Mouse (Mus musculus): ENCODE measurements around the gene Rasgrp3. TPM values are rescaled to one million over a fixed set of nuclear protein-coding genes. Genes with fewer than 3 reads are reported as not detected.
A peak's percentile ranks its signal among the peaks of the same experiment; 100 is the strongest.

The Rasgrp3 gene
- polyA plus RNA-seq, 1 experiment from 2014 or later: 32.1 TPM

- Histone ChIP-seq H3K36me3 (ENCODE audit: insufficient read depth, low read length) (no peaks in the 10 kb centered on the region), H3K9me3 (ENCODE audit: low read length) (no peaks in the 10 kb centered on the region), H3K4me2 (replicated peaks; ENCODE audit: low read depth, low read length) (no peak overlapping the region), H3K9ac (replicated peaks; ENCODE audit: low read depth) (no peak overlapping the region), H3K27ac (ENCODE audit: low read length) (no peak overlapping the region), H3K27me3 (replicated peaks; ENCODE audit: insufficient read depth, low read length) (no peaks in the 10 kb centered on the region), H3K4me3 (ENCODE audit: low read depth, low read length) (no peak overlapping the region), H3K4me1 (ENCODE audit: insufficient read depth, low read depth, low read length) (peaks cover 11% of the 10 kb centered on the region; the same call in 1 of the 2 replicates)
- 42% methylated on average over 2 of the region's 2 CpGs for WGBS
- DNase-seq (ENCODE audit: low spot score) (peak; percentile 64), ATAC-seq (peak; percentile 51)
- peak; percentile 69 for TF ChIP-seq EP300 (IDR thresholded peaks at IDR 0.05)
- no peak for TF ChIP-seq CTCF (IDR thresholded peaks at IDR 0.05)
Measured at GRCm38 (mm10) chr17:75463645-75464044, 27.9 kb downstream of the Rasgrp3 start.

GRCm38 (mm10) chr17:75464331-75464982 is 28.8 kb downstream of the Rasgrp3 start:
- WGBS: 13% methylated on average over 9 of the region's 9 CpGs
- no peaks in the 10 kb centered on the region for H3K36me3 ChIP-seq (ENCODE audit: insufficient read depth, low read length)
- H3K4me2 ChIP-seq (replicated peaks; ENCODE audit: low read depth, low read length): peak overlapping the region; percentile 49
- H3K27me3 ChIP-seq (replicated peaks; ENCODE audit: insufficient read depth, low read length): no peaks in the 10 kb centered on the region
- ATAC-seq (no peak), DNase-seq (ENCODE audit: low spot score) (no peak)
- H3K4me3 ChIP-seq (ENCODE audit: low read depth, low read length): no peak overlapping the region
- H3K9me3 ChIP-seq (ENCODE audit: low read length): no peaks in the 10 kb centered on the region
- H3K27ac ChIP-seq (ENCODE audit: low read length): peak overlapping the region; percentile 15; the same call in 1 of the 2 replicates
- H3K4me1 ChIP-seq (ENCODE audit: insufficient read depth, low read depth, low read length): peaks cover 11% of the 10 kb centered on the region; the same call in 1 of the 2 replicates
- TF ChIP-seq EP300 (IDR thresholded peaks at IDR 0.05) (no peak), CTCF (IDR thresholded peaks at IDR 0.05) (no peak)
- H3K9ac ChIP-seq (replicated peaks; ENCODE audit: low read depth): no peak overlapping the region

- Histone ChIP-seq H3K27ac (ENCODE audit: low read length) (peak overlapping the region; percentile 15), H3K4me2 (replicated peaks; ENCODE audit: low read depth, low read length) (peak overlapping the region; percentile 49), H3K36me3 (ENCODE audit: insufficient read depth, low read length) (no peaks in the 10 kb centered on the region), H3K27me3 (replicated peaks; ENCODE audit: insufficient read depth, low read length) (no peaks in the 10 kb centered on the region), H3K9ac (replicated peaks; ENCODE audit: low read depth) (no peak overlapping the region), H3K9me3 (ENCODE audit: low read length) (no peaks in the 10 kb centered on the region), H3K4me3 (ENCODE audit: low read depth, low read length) (peak overlapping the region; percentile 12; the same call in 1 of the 2 replicates), H3K4me1 (ENCODE audit: insufficient read depth, low read depth, low read length) (peaks cover 11% of the 10 kb centered on the region; the same call in 1 of the 2 replicates)
- WGBS: 2% methylated on average over 15 of the region's 15 CpGs
- ATAC-seq (peak; percentile 90), DNase-seq (ENCODE audit: low spot score) (peak; percentile 82)
- TF ChIP-seq EP300 (IDR thresholded peaks at IDR 0.05) (peak; percentile 55; the same call in 1 of the 2 replicates), CTCF (IDR thresholded peaks at IDR 0.05) (no peak)
Measured at GRCm38 (mm10) chr17:75464983-75465634, 29.4 kb downstream of the Rasgrp3 start.

- no peak for TF ChIP-seq EP300 (IDR thresholded peaks at IDR 0.05)
- TF ChIP-seq CTCF (IDR thresholded peaks at IDR 0.05): no peak
Measured at GRCm38 (mm10) chr17:75465635-75465997, 29.9 kb downstream of the Rasgrp3 start.

GRCm38 (mm10) chr17:75466948-75467347 is 31.3 kb downstream of the Rasgrp3 start:
- Histone ChIP-seq H3K4me1 (ENCODE audit: insufficient read depth, low read depth, low read length) (peaks cover 13% of the 10 kb centered on the region; the same call in 1 of the 2 replicates), H3K4me2 (replicated peaks; ENCODE audit: low read depth, low read length) (no peak overlapping the region), H3K9ac (replicated peaks; ENCODE audit: low read depth) (no peak overlapping the region), H3K9me3 (ENCODE audit: low read length) (no peaks in the 10 kb centered on the region), H3K36me3 (ENCODE audit: insufficient read depth, low read length) (no peaks in the 10 kb centered on the region), H3K4me3 (ENCODE audit: low read depth, low read length) (no peak overlapping the region), H3K27ac (ENCODE audit: low read length) (no peak overlapping the region), H3K27me3 (replicated peaks; ENCODE audit: insufficient read depth, low read length) (no peaks in the 10 kb centered on the region)
- no peak for DNase-seq (ENCODE audit: low spot score)
- WGBS: 69% methylated on average over 4 of the region's 4 CpGs
- ATAC-seq: no peak
- TF ChIP-seq EP300 (IDR thresholded peaks at IDR 0.05) (no peak), CTCF (IDR thresholded peaks at IDR 0.05) (no peak)

More at GRCm38 (mm10) chr17:75465635-75465997, 29.9 kb downstream of the Rasgrp3 start:
- DNase-seq (ENCODE audit: low spot score): no peak
- WGBS: 2% methylated on average over 14 of the region's 14 CpGs
- Histone ChIP-seq H3K4me1 (ENCODE audit: insufficient read depth, low read depth, low read length) (peaks cover 11% of the 10 kb centered on the region; the same call in 1 of the 2 replicates), H3K9me3 (ENCODE audit: low read length) (no peaks in the 10 kb centered on the region), H3K9ac (replicated peaks; ENCODE audit: low read depth) (no peak overlapping the region), H3K4me3 (ENCODE audit: low read depth, low read length) (peak overlapping the region; percentile 12; the same call in 1 of the 2 replicates), H3K4me2 (replicated peaks; ENCODE audit: low read depth, low read length) (peak overlapping the region; percentile 49), H3K27ac (ENCODE audit: low read length) (no peak overlapping the region), H3K36me3 (ENCODE audit: insufficient read depth, low read length) (no peaks in the 10 kb centered on the region), H3K27me3 (replicated peaks; ENCODE audit: insufficient read depth, low read length) (no peaks in the 10 kb centered on the region)
- no peak for ATAC-seq

GRCm38 (mm10) chr17:75467526-75467925 is 31.8 kb downstream of the Rasgrp3 start:
- no peaks in the 10 kb centered on the region for H3K27me3 ChIP-seq (replicated peaks; ENCODE audit: insufficient read depth, low read length)
- no peak overlapping the region for H3K9ac ChIP-seq (replicated peaks; ENCODE audit: low read depth)
- no peak overlapping the region for H3K4me2 ChIP-seq (replicated peaks; ENCODE audit: low read depth, low read length)
- no peaks in the 10 kb centered on the region for H3K36me3 ChIP-seq (ENCODE audit: insufficient read depth, low read length)
- ATAC-seq: no peak
- H3K4me3 ChIP-seq (ENCODE audit: low read depth, low read length): no peak overlapping the region
- H3K4me1 ChIP-seq (ENCODE audit: insufficient read depth, low read depth, low read length): peaks cover 19% of the 10 kb centered on the region; the same call in 1 of the 2 replicates
- TF ChIP-seq CTCF (IDR thresholded peaks at IDR 0.05) (no peak), EP300 (IDR thresholded peaks at IDR 0.05) (no peak)
- no peaks in the 10 kb centered on the region for H3K9me3 ChIP-seq (ENCODE audit: low read length)
- DNase-seq (ENCODE audit: low spot score): no peak
- WGBS: 71% methylated on average over 2 of the region's 2 CpGs
- H3K27ac ChIP-seq (ENCODE audit: low read length): no peak overlapping the region

Data from lung, postnatal 0 days (tissue).